Mouse (Mus musculus): ENCODE data around the gene Lyzl4. TPM values are rescaled to one million over a fixed set of nuclear protein-coding genes. Genes with fewer than 3 reads are reported as not detected.

The Lyzl4 gene
- not detected for polyA plus RNA-seq (2017; shearing (Covaris generic))

GRCm38 (mm10) chr9:121642001-121642400 lies at the start of gene Lyzl4:
Gene Lyzl4 (minus strand): TSS chr9:121642096.

GRCm38 (mm10) chr9:121642401-121643181 lies 695 bp upstream of the Lyzl4 start, which contains the start of gene Vipr1:
Gene Vipr1 (plus strand): TSS chr9:121642716.

Other genes with a start within 250 kb of the Lyzl4 start
- not detected for gene Cck, start 146.4 kb downstream of the Lyzl4 start, polyA plus RNA-seq (2017; shearing (Covaris generic))
- gene Vipr1, start 620 bp upstream of the Lyzl4 start, polyA plus RNA-seq (2017; shearing (Covaris generic)): 10 to 100 TPM in 1 of 2 experiments, 1 to 10 TPM in 1; 4.6 to 17.7 TPM
- gene Sec22c, start 63.4 kb upstream of the Lyzl4 start, polyA plus RNA-seq (2017; shearing (Covaris generic)): 10 to 100 TPM; 18.9 to 27.5 TPM
- gene Ss18l2, start 68.2 kb upstream of the Lyzl4 start, polyA plus RNA-seq (2017; shearing (Covaris generic)): 10 to 100 TPM; 25.5 to 30.2 TPM
- 100 to 1,000 TPM; 110 to 125 TPM for gene Nktr, start 77.1 kb upstream of the Lyzl4 start, polyA plus RNA-seq (2017; shearing (Covaris generic))
- under 1 TPM; 0.51 to 0.54 TPM for gene Zfp651, start 117.2 kb upstream of the Lyzl4 start, polyA plus RNA-seq (2017; shearing (Covaris generic))
- not detected for gene Klhl40, start 135.5 kb upstream of the Lyzl4 start, polyA plus RNA-seq (2017; shearing (Covaris generic))
- under 1 TPM in 1 of 2 experiments, not detected in 1; 0.86 TPM for gene Hhatl, start 150.4 kb upstream of the Lyzl4 start, polyA plus RNA-seq (2017; shearing (Covaris generic))
- under 1 TPM in 1 of 2 experiments, not detected in 1; 0.27 TPM for gene Ccdc13, start 197.4 kb upstream of the Lyzl4 start, polyA plus RNA-seq (2017; shearing (Covaris generic))
- 100 to 1,000 TPM; 101 to 111 TPM for gene Higd1a, start 216.3 kb upstream of the Lyzl4 start, polyA plus RNA-seq (2017; shearing (Covaris generic))

Measured in activated CD4-positive, CD25-positive, alpha-beta regulatory T cell (primary cell).